Mouse (Mus musculus): Measurements from ENCODE around the gene Slc37a2. TPM values are rescaled to one million over a fixed set of nuclear protein-coding genes. Genes with fewer than 3 reads are reported as not detected.

The Slc37a2 gene
- polyA plus RNA-seq, 1 experiment, result 1.2 TPM

- no peaks in the 10 kb centered on the region for H3K36me3 ChIP-seq (ENCODE audit: control insufficient read depth, insufficient read depth, low read length)
- no peaks in the 10 kb centered on the region for H3K4me1 ChIP-seq (ENCODE audit: control insufficient read depth, insufficient read depth, insufficient read length, low read length)
- H3K4me3 ChIP-seq (ENCODE audit: low read depth, low read length), result no peak overlapping the region
- 80% methylated on average over 3 of the region's 3 CpGs for WGBS
- no peak overlapping the region for H3K27ac ChIP-seq (ENCODE audit: insufficient read depth, low read depth, low read length)
- TF ChIP-seq CTCF (IDR thresholded peaks at IDR 0.05; ENCODE audit: extremely low read depth, insufficient read length, insufficient replicate concordance, low read depth, low read length) (no peak), POLR2A (IDR thresholded peaks at IDR 0.05; ENCODE audit: low read depth, low read length) (no peak)
- no peaks in the 10 kb centered on the region for H3K27me3 ChIP-seq (ENCODE audit: control insufficient read depth, insufficient read depth, low read length)
Measured at GRCm38 (mm10) chr9:37188024-37188423, 67.5 kb downstream of the Slc37a2 start.

DNA sequence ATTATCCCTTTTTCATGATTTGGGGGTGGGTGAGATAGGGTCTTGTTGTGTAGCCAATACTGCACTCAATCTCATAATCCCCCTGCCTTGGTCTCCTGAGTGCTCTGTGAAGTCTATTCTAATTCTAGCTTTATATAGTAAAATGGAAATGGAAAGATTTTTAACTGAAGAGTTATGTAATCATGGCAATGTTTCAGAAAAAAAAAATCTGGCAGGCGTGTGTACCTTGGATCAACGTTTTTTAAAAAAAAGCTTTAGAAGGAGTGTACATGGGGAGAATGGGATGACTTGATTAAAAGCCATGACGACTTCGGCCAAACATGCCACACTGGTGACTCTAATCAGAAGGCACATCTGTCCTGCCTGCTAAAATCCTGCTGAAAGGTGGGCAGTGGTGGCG lies 68.1 kb downstream of the Slc37a2 start:
- H3K36me3 ChIP-seq (ENCODE audit: control insufficient read depth, insufficient read depth, low read length), result no peaks in the 10 kb centered on the region
- WGBS, result 75% methylated on average over 5 of the region's 5 CpGs
- TF ChIP-seq POLR2A (IDR thresholded peaks at IDR 0.05; ENCODE audit: low read depth, low read length), result no peak
- TF ChIP-seq CTCF (IDR thresholded peaks at IDR 0.05; ENCODE audit: extremely low read depth, insufficient read length, insufficient replicate concordance, low read depth, low read length), result no peak
- H3K27me3 ChIP-seq (ENCODE audit: control insufficient read depth, insufficient read depth, low read length), result no peaks in the 10 kb centered on the region
- H3K4me3 ChIP-seq (ENCODE audit: low read depth, low read length), result no peak overlapping the region
- no peaks in the 10 kb centered on the region for H3K4me1 ChIP-seq (ENCODE audit: control insufficient read depth, insufficient read depth, insufficient read length, low read length)
- H3K27ac ChIP-seq (ENCODE audit: insufficient read depth, low read depth, low read length), result no peak overlapping the region

- H3K27ac ChIP-seq (ENCODE audit: insufficient read depth, low read depth, low read length), result no peak overlapping the region
- TF ChIP-seq CTCF (IDR thresholded peaks at IDR 0.05; ENCODE audit: extremely low read depth, insufficient read length, insufficient replicate concordance, low read depth, low read length) (no peak), POLR2A (IDR thresholded peaks at IDR 0.05; ENCODE audit: low read depth, low read length) (no peak)
- H3K4me1 ChIP-seq (ENCODE audit: control insufficient read depth, insufficient read depth, insufficient read length, low read length), result no peaks in the 10 kb centered on the region
- WGBS, result 67% methylated on average over 2 of the region's 2 CpGs
- H3K36me3 ChIP-seq (ENCODE audit: control insufficient read depth, insufficient read depth, low read length), result no peaks in the 10 kb centered on the region
- H3K27me3 ChIP-seq (ENCODE audit: control insufficient read depth, insufficient read depth, low read length), result no peaks in the 10 kb centered on the region
- H3K4me3 ChIP-seq (ENCODE audit: low read depth, low read length), result no peak overlapping the region
Measured at GRCm38 (mm10) chr9:37183176-37183575, 72.4 kb downstream of the Slc37a2 start.

- no peaks in the 10 kb centered on the region for H3K4me1 ChIP-seq (ENCODE audit: control insufficient read depth, insufficient read depth, insufficient read length, low read length)
- H3K36me3 ChIP-seq (ENCODE audit: control insufficient read depth, insufficient read depth, low read length), result no peaks in the 10 kb centered on the region
- no peaks in the 10 kb centered on the region for H3K27me3 ChIP-seq (ENCODE audit: control insufficient read depth, insufficient read depth, low read length)
- 71% methylated on average over 5 of the region's 5 CpGs for WGBS
- no peak overlapping the region for H3K27ac ChIP-seq (ENCODE audit: insufficient read depth, low read depth, low read length)
- TF ChIP-seq CTCF (IDR thresholded peaks at IDR 0.05; ENCODE audit: extremely low read depth, insufficient read length, insufficient replicate concordance, low read depth, low read length) (no peak), POLR2A (IDR thresholded peaks at IDR 0.05; ENCODE audit: low read depth, low read length) (no peak)
- no peak overlapping the region for H3K4me3 ChIP-seq (ENCODE audit: low read depth, low read length)
Measured at GRCm38 (mm10) chr9:37181596-37181995, 73.9 kb downstream of the Slc37a2 start.

DNA sequence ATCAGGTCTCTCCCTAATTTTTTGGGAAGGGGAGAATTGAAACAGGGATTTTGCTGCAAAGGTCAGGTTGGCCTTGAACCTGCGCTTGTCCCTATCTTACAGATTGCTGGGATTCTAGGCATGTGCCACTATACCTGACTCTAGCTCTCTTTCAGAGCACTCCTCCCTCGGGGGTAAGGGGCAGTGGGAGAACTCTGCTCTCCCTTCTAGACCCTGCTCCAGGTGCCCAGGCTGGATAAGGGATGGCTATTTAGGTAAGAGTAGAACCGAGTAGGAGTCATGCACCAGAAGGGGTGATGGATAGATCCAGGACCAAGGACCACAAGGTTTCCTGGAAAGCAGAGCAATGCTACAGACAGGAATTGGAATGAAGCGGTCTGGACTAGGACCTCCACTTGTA lies 75.9 kb downstream of the Slc37a2 start:
- 86% methylated on average over 4 of the region's 4 CpGs for WGBS
- no peak for TF ChIP-seq CTCF (IDR thresholded peaks at IDR 0.05; ENCODE audit: extremely low read depth, insufficient read length, insufficient replicate concordance, low read depth, low read length)
- TF ChIP-seq POLR2A (IDR thresholded peaks at IDR 0.05; ENCODE audit: low read depth, low read length), result no peak
- Histone ChIP-seq H3K4me1 (ENCODE audit: control insufficient read depth, insufficient read depth, insufficient read length, low read length) (no peaks in the 10 kb centered on the region), H3K4me3 (ENCODE audit: low read depth, low read length) (no peak overlapping the region), H3K36me3 (ENCODE audit: control insufficient read depth, insufficient read depth, low read length) (no peaks in the 10 kb centered on the region), H3K27me3 (ENCODE audit: control insufficient read depth, insufficient read depth, low read length) (no peaks in the 10 kb centered on the region), H3K27ac (ENCODE audit: insufficient read depth, low read depth, low read length) (no peak overlapping the region)

- Histone ChIP-seq H3K4me3 (ENCODE audit: low read depth, low read length) (no peak overlapping the region), H3K27ac (ENCODE audit: insufficient read depth, low read depth, low read length) (no peak overlapping the region), H3K36me3 (ENCODE audit: control insufficient read depth, insufficient read depth, low read length) (no peaks in the 10 kb centered on the region), H3K27me3 (ENCODE audit: control insufficient read depth, insufficient read depth, low read length) (no peaks in the 10 kb centered on the region), H3K4me1 (ENCODE audit: control insufficient read depth, insufficient read depth, insufficient read length, low read length) (no peaks in the 10 kb centered on the region)
- TF ChIP-seq CTCF (IDR thresholded peaks at IDR 0.05; ENCODE audit: extremely low read depth, insufficient read length, insufficient replicate concordance, low read depth, low read length) (no peak), POLR2A (IDR thresholded peaks at IDR 0.05; ENCODE audit: low read depth, low read length) (no peak)
- 28% methylated on average over 4 of the region's 4 CpGs for WGBS
Measured at GRCm38 (mm10) chr9:37178911-37179310, 76.6 kb downstream of the Slc37a2 start.

Other genes with a start within 250 kb of the Slc37a2 start
- gene Pknox2, start 108.3 kb downstream of the Slc37a2 start, polyA plus RNA-seq (2012; rRNA removed), result 2.5 and 2.7 TPM in 2 replicates
- gene Tmem218, start 47.5 kb downstream of the Slc37a2 start, polyA plus RNA-seq (2012; rRNA removed), result 0.52 and 0.66 TPM in 2 replicates
- gene Ccdc15, start 92.7 kb upstream of the Slc37a2 start, polyA plus RNA-seq (2012; rRNA removed), result 0.37 and 0.66 TPM in 2 replicates
- gene Hepacam, start 111.6 kb upstream of the Slc37a2 start, polyA plus RNA-seq (2012; rRNA removed), result 0.11 and 0.32 TPM in 2 replicates
- gene Robo4, start 146.2 kb upstream of the Slc37a2 start, polyA plus RNA-seq (2012; rRNA removed), result 5.1 and 12.0 TPM in 2 replicates
- 0.96 and 1.9 TPM in 2 replicates for gene Robo3, start 177.5 kb upstream of the Slc37a2 start, polyA plus RNA-seq (2012; rRNA removed)
- gene Msantd2, start 233.6 kb upstream of the Slc37a2 start, polyA plus RNA-seq (2012; rRNA removed), result 11.8 and 16.2 TPM in 2 replicates

All from small intestine, adult 2 months (tissue).